Mouse (Mus musculus) hindbrain, embryonic 13.5 days (tissue): Measurements from ENCODE around the gene Hyls1. TPM values are rescaled to one million over a fixed set of nuclear protein-coding genes. Genes with fewer than 3 reads are reported as not detected.
"Not testable (repeated sequence)": the region's sequence is repeated elsewhere in the genome, so short reads cannot be mapped to it uniquely, and the experiment has no call there.

ENCODE experiments used
- ATAC-seq: fragments of 200-750 bp; cut with Nextera tagmentation; 2 replicates; pipeline ENCODE4 v1.8.0; 2017; ENCODE audit warnings: moderate TSS enrichment; ENCODE audit not compliant: low FRiP score
- H3K27ac ChIP-seq: fragments of 300-500 bp; sonication (generic); 2 replicates; pipeline ENCODE4 v1.5.1; 2015; ENCODE audit warnings: inconsistent platforms, mild to moderate bottlenecking, moderate library complexity
- H3K27me3 ChIP-seq: fragments of 300-500 bp; sonication (generic); 2 replicates; pipeline ENCODE4 v1.6.1; 2015; ENCODE audit warnings: mild to moderate bottlenecking, inconsistent platforms
- H3K36me3 ChIP-seq: fragments of 300-500 bp; sonication (generic); 2 replicates; pipeline ENCODE4 v1.6.1; 2015; ENCODE audit warnings: mild to moderate bottlenecking, inconsistent platforms
- H3K4me1 ChIP-seq: fragments of 300-500 bp; sonication (generic); replicated peaks from 2 replicates; pipeline ENCODE4 v1.6.1; 2015; ENCODE audit warnings: inconsistent platforms
- H3K4me2 ChIP-seq: fragments of 300-500 bp; sonication (generic); 2 replicates; pipeline ENCODE4 v1.6.1; 2015; ENCODE audit warnings: inconsistent platforms, mild to moderate bottlenecking, moderate library complexity
- H3K4me3 ChIP-seq: fragments of 300-500 bp; sonication (generic); 2 replicates; pipeline ENCODE4 v1.5.1; 2015; ENCODE audit warnings: mild to moderate bottlenecking, inconsistent platforms
- H3K9ac ChIP-seq: fragments of 300-500 bp; sonication (generic); 2 replicates; pipeline ENCODE4 v1.6.1; 2015; ENCODE audit warnings: mild to moderate bottlenecking, inconsistent platforms
- H3K9me3 ChIP-seq: fragments of 300-500 bp; sonication (generic); 2 replicates; pipeline ENCODE4 v1.6.1; 2016; ENCODE audit warnings: inconsistent platforms
- WGBS: fragments of 180-500 bp; shearing (Covaris S2); methylation state at CpG from one replicate; pipeline ENCODE4 v1.1.7; 2015; 5-methylcytosine and 5-hydroxymethylcytosine counted together
- polyA plus RNA-seq: library from polyadenylated mRNA; unstranded; fragments of >200 nt; fragmentation: Nextera tagmentation; extraction: Ambion mirVana; gene quantifications from 2 replicates; pipeline ENCODE4 v1.2.1, GENCODE M21; 2015

The Hyls1 gene
- polyA plus RNA-seq = 19.7 and 21.3 TPM in 2 replicates

DNA sequence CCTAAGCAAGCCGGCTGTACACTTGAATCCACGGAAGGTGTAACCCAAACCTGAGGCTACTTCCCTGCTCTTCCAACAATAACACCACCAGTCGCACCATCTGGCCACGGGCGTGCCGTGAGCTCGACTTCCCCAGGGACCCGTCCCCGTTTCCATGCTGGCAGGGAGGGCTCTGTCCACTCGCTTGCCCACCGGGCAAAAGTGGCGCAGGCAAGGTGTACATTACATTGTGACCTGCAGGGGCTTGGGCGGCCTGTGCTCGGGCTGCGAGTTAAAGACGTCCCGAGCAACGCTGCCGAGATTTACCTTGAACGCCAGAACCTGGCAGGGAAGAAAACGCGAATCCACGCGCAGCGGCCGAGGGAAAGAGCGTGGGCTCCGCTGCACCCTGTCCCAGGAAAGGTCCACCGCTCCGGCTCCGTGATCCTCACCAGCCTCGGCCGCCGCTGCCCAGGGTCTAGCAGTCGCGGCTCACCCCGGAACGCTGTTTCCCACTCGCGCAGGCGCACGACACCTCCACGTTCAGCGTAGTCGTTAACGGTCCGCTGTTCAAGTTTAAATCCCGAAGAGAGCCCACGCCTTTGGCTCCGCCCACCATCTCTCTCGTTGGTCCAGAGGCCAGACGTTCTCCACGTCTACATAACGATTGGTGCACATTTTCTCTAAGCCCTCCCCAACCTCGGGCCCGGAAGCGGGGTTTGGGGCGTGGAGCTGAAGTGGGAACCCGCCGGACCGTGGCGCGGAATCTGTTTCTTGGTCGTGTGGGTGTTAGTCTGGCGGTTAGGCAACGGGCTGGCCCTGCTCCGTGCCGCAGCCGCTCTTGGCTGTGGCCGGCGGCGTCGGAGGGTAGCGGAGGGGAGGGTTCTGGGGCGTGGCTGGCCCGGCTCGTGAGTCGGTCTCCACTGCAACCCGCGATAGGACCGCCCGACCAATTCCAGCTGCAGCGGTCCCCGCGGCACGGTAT, at the start of gene Hyls1, which contains the start of gene Pate2:
TSS of gene Hyls1 (minus strand) at position 828 of the 964 bp plus-strand sequence.
TSS of gene Pate2 (plus strand) at position 714 of the 964 bp plus-strand sequence.
- peaks cover 21% of the 10 kb centered on the region for H3K36me3 ChIP-seq
- WGBS = under 1% methylated on average over 86 of the region's 86 CpGs
- H3K27ac ChIP-seq = peak within 1 kb of the TSS; percentile 94
- peak within 1 kb of the TSS; percentile 77 for H3K4me3 ChIP-seq
- H3K4me1 ChIP-seq = peaks cover 21% of the 10 kb centered on the region
- peak within 1 kb of the TSS; percentile 87 for H3K9ac ChIP-seq
- peak; percentile 99 for ATAC-seq
- peaks cover 18% of the 10 kb centered on the region for H3K27me3 ChIP-seq
- H3K9me3 ChIP-seq = no peaks in the 10 kb centered on the region
- peak within 1 kb of the TSS; percentile 75 for H3K4me2 ChIP-seq

DNA sequence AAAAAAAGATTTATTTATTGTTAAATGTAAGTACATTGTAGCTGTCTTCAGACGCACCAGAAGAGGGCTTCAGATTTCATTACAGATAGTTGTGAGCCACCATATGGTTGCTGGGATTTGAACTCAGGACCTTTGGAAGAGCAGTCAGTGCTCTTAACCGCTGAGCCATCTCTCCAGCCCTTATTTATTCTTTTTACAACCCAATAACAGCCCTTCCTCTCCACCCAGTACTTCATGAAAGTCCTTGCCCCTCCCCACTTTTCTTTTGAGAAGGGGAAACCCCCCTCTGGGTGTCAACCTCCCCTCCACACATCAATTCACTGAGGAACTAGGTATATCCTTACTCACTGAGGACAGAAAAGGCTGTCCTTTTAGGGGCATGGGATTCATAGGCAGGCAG, 46.6 kb upstream of the Hyls1 start:
- ATAC-seq = not testable (repeated sequence)

DNA sequence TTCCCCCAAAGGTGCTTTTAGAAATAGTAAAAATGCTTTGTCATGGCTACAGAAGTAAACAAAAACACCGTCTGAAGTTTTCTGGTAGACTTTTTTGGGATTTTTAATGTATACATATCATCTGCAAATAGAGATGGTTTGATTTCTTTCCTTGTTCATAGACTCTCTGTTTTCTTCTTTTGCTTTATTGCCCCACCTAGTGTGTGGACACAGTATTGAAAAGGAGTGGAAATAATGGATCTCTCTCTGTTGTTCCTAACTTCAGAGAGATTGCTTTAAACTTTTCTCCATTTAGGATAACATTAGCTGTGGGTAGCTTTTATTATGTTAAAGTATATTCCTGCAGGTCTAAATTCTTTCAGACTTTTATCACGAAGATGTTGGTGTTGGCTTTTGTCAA, 43.8 kb upstream of the Hyls1 start:
- WGBS = 31% methylated on average over 2 of the region's 2 CpGs

More for the DNA sequence above, 46.6 kb upstream of the Hyls1 start:
- H3K4me3 ChIP-seq, H3K9me3 ChIP-seq, H3K4me1 ChIP-seq, H3K27me3 ChIP-seq, H3K9ac ChIP-seq, H3K27ac ChIP-seq, H3K4me2 ChIP-seq, H3K36me3 ChIP-seq: not testable (repeated sequence)
- 77% methylated on average over 2 of the region's 2 CpGs for WGBS

DNA sequence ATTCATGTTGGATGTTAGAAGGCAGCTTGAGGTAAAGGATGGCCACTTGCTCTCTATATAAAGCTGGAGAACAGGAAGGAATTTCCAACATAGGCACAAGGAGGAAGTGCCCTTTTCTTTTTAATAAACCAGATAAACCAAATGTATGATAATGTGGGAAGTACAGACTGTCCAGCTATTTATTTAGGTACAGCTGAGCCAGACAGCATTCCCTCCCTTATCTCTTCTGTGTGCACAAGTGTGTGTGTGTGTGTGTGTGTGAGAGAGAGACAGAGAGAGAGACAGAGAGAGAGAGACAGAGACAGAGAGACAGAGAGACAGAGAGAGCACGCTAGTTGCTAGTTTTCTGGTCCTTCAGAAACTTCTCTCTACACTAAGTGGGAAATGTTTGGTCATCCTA, 41.6 kb upstream of the Hyls1 start, which contains the start of gene Pate4:
TSS of gene Pate4 (minus strand) at position 101 of the 400 bp plus-strand sequence.
- Histone ChIP-seq H3K27ac (no peak within 1 kb of the TSS), H3K27me3 (no peaks in the 10 kb centered on the region), H3K36me3 (no peaks in the 10 kb centered on the region), H3K4me3 (no peak within 1 kb of the TSS), H3K9me3 (no peaks in the 10 kb centered on the region), H3K4me2 (no peak within 1 kb of the TSS), H3K9ac (no peak within 1 kb of the TSS), H3K4me1 (no peaks in the 10 kb centered on the region)
- no peak for ATAC-seq
- WGBS = 83% methylated on average over 1 of the region's 1 CpGs

More for the DNA sequence above, 43.8 kb upstream of the Hyls1 start:
- no peaks in the 10 kb centered on the region for H3K27me3 ChIP-seq
- H3K4me2 ChIP-seq = no peak overlapping the region
- no peaks in the 10 kb centered on the region for H3K4me1 ChIP-seq
- no peak overlapping the region for H3K27ac ChIP-seq
- no peak overlapping the region for H3K4me3 ChIP-seq
- no peaks in the 10 kb centered on the region for H3K36me3 ChIP-seq
- no peak overlapping the region for H3K9ac ChIP-seq
- no peak for ATAC-seq
- H3K9me3 ChIP-seq = no peaks in the 10 kb centered on the region

DNA sequence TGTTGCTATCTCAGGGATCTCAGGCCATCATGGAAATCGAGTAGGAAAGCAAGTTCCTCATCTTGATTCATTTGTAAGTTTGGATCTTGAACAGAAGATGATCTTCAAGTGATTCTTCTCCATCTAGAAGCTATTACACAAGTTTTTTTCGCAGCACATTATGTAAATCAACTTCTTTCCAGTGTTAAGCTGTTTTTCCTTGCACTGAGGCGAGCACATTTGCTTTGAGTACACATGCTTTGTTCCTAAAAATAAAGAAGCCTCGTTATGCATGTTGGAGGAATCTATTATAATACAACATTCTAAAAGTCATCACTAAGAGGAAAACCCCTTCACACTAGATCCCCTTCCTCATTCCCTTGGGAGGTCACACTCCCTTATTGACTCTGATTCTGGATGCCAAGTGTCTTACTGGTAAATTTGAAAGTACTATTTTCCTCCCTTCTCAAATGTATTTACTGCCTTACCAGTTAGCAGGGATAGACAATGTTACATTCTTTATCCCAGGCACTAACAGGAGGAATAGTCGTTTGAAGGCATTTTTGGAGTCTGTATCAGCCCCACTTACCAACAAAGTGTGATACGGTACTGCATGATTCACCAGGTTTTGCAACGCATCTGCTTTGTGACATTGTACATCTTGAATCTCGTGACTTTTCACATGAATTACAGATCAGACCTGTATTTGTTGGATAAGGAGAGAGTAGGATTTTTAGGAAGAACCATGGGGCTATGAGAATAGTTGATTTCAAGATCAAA, 37.6 kb upstream of the Hyls1 start:
- no peak for ATAC-seq
- Histone ChIP-seq H3K4me1 (no peaks in the 10 kb centered on the region), H3K4me3 (no peak overlapping the region), H3K4me2 (no peak overlapping the region), H3K9me3 (no peaks in the 10 kb centered on the region), H3K27me3 (no peaks in the 10 kb centered on the region), H3K9ac (no peak overlapping the region), H3K27ac (no peak overlapping the region), H3K36me3 (no peaks in the 10 kb centered on the region)
- 72% methylated on average over 8 of the region's 8 CpGs for WGBS

DNA sequence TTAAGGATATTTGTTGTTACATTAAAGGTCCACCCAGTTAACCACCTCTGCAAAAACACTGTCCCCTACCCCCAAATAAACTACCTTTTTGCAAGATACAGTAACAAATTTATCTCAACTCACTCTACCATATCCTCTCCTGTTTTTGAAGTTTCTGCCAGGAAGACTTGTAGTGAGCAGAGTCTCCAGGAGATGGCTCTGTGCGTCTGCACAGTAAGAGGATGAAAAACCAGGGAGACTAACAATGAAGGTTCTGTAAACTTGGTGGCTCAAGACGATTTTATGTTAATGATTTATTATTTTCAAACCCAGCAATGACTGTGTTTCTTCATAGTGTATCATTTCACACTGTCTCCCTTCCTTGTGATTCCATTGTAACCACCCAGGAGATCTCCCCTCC, 22.7 kb upstream of the Hyls1 start:
- no peak for ATAC-seq
- WGBS = 16% methylated on average over 2 of the region's 2 CpGs
- H3K4me1 ChIP-seq = no peaks in the 10 kb centered on the region
- H3K36me3 ChIP-seq = no peaks in the 10 kb centered on the region
- no peaks in the 10 kb centered on the region for H3K9me3 ChIP-seq
- H3K27ac ChIP-seq = no peak overlapping the region
- no peaks in the 10 kb centered on the region for H3K27me3 ChIP-seq
- no peak overlapping the region for H3K4me3 ChIP-seq
- H3K4me2 ChIP-seq = no peak overlapping the region
- H3K9ac ChIP-seq = no peak overlapping the region

DNA sequence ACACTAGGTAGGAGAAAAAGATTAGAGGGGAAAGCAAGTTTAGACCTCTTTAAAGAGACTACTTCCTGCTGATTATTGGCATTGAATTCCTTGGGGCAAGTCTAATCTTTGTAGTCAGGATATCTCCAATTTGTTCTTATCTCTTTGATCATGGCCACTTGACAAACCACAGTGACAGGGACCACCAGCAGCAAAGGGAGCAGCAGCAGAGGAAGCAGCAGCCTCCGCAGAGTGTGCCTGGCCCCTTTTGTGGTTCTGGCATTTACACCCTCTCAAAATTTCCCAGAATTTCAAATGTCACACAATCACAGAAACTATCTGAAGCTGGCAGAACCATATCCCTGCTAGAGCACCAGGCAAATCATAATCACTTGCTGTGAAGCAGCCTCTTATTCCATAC, 17.5 kb upstream of the Hyls1 start:
- H3K4me1 ChIP-seq = no peaks in the 10 kb centered on the region
- 79% methylated on average over 1 of the region's 1 CpGs for WGBS
- H3K4me3 ChIP-seq = no peak overlapping the region
- H3K9ac ChIP-seq = no peak overlapping the region
- H3K9me3 ChIP-seq = no peaks in the 10 kb centered on the region
- H3K27me3 ChIP-seq = no peaks in the 10 kb centered on the region
- ATAC-seq = no peak
- no peaks in the 10 kb centered on the region for H3K36me3 ChIP-seq
- no peak overlapping the region for H3K27ac ChIP-seq
- no peak overlapping the region for H3K4me2 ChIP-seq

DNA sequence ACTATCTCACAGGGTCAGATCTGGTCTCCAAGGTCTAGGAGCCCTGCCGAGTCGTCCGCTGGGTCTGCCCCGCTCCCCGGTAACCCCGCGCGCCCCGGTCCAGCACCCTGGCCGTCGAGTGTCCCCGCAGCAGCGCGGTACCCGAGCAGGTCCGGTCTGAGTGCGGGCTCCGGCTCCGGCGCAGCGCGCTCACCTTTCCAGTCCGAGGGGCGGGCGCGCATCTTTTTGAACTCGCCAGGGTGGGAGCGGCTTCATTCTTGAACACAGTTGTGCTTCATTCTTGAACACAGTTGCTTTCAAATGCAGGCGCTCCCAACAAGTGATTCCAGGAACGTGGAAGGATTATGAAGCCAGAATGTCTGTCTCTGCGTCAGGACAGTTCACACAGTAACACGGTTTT, 4.2 kb upstream of the Hyls1 start:
- no peak for ATAC-seq
- H3K27me3 ChIP-seq = peaks cover 21% of the 10 kb centered on the region
- H3K36me3 ChIP-seq = no peaks in the 10 kb centered on the region
- peaks cover 10% of the 10 kb centered on the region for H3K4me1 ChIP-seq
- peak overlapping the region; percentile 60; the same call in 1 of the 2 replicates for H3K9ac ChIP-seq
- H3K9me3 ChIP-seq = no peaks in the 10 kb centered on the region
- H3K4me3 ChIP-seq = peak overlapping the region; percentile 39
- H3K4me2 ChIP-seq = peak overlapping the region; percentile 57
- WGBS = 4% methylated on average over 32 of the region's 32 CpGs
- H3K27ac ChIP-seq = no peak overlapping the region

DNA sequence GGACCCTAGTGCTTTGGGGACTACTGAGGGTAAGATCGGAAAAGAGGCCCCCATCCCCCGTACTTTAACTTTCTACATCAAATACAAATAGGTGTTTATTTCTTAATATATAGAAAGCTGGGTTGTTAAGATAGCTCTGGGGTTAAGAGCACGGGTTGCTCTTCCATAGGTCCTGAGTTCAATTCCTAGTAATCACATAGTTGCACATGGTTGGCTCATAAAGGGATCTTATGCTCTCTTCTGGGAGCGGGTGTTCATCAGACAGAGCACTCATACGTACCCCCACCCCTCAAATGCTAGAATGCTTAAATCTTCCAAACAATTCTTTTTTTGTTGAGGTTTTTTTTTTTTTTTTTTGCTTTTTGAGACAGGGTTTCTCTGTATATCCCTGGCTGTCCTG, 465 bp upstream of the Hyls1 start:
- Histone ChIP-seq H3K4me3 (peak overlapping the region; percentile 77), H3K27me3 (peaks cover 21% of the 10 kb centered on the region), H3K4me1 (peaks cover 21% of the 10 kb centered on the region), H3K4me2 (peak overlapping the region; percentile 54), H3K9ac (peak overlapping the region; percentile 87), H3K36me3 (peaks cover 13% of the 10 kb centered on the region), H3K9me3 (no peaks in the 10 kb centered on the region), H3K27ac (peak overlapping the region; percentile 94; the same call in 1 of the 2 replicates)
- ATAC-seq = peak; percentile 18
- 8% methylated on average over 5 of the region's 5 CpGs for WGBS

DNA sequence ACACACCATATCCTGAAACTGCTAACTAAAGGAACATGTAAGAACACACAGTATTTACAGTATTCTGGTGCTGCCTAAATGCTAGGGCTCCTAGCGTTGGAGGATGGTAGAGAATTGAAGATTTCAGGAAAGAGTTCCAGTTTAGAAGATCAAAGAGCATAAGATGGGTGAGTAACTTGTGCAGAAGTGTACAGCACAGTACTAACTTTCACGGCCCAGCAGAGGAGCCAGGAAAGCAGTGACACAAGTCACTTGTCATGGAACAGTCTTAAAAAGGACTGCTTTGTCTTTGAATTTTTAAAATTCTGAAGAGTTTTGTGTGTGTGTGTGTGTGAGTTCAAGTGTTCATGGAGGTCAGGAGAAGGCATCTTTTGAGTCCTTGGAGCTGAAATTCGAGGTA, 2.2 kb downstream of the Hyls1 start:
- Histone ChIP-seq H3K9ac (no peak overlapping the region), H3K4me3 (no peak overlapping the region), H3K27ac (no peak overlapping the region), H3K9me3 (no peaks in the 10 kb centered on the region), H3K4me1 (peaks cover 16% of the 10 kb centered on the region), H3K4me2 (no peak overlapping the region), H3K36me3 (peaks cover 25% of the 10 kb centered on the region), H3K27me3 (peaks cover 5% of the 10 kb centered on the region; the same call in 1 of the 2 replicates)
- 83% methylated on average over 3 of the region's 3 CpGs for WGBS
- no peak for ATAC-seq

DNA sequence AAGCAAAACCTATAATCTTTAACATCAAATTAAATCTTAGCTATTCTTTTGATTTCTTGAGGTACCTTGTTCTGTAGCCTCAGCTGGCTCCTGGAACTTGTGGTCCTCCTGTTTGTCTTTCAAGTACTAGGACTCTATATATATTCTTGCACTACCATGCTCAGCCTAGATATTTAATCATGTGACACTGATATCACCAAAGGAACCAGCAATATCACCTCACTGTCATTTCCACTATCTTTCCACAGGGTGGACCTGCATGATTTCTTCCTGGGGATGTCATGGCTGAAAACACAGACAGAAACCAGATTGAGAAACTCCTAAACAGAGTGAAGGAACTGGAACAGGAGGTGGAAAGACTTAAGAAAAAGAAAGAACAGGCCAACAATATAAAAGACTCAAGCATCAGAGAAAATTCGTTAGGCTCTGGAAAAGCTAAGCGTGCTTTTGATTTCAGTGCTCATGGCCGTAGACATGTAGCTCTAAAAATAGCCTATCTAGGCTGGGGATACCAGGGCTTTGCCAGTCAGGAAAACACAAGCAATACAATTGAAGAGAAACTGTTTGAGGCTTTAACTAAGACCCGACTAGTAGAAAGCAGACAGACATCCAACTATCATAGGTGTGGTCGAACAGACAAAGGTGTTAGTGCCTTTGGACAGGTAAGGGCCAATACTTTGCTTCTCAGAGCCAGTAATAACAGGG, 5.5 kb downstream of the Hyls1 start:
- Histone ChIP-seq H3K4me2 (no peak overlapping the region), H3K9me3 (no peaks in the 10 kb centered on the region), H3K27me3 (no peaks in the 10 kb centered on the region), H3K9ac (no peak overlapping the region), H3K4me1 (peaks cover 23% of the 10 kb centered on the region), H3K4me3 (no peak overlapping the region), H3K36me3 (peaks cover 38% of the 10 kb centered on the region), H3K27ac (no peak overlapping the region)
- ATAC-seq = no peak
- WGBS = 92% methylated on average over 5 of the region's 5 CpGs

DNA sequence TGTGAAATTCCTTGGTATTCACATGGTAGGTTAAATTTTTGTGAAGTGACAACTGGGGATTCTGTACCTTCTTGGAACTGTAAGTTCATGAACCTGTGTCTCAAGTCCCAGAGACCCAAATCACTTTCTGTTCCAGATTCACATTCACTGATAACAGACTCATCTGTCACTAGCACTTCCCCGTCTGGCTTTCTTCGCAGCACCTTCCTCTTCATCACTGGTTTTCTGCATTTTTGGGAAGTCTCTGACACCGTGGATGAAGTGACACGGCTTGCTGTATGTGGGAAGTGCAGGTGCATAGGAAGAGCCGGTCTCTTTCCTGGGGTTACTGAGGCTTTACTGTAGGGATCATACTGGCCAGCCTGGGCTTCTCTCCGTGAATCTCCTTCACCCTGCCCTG, 8.6 kb downstream of the Hyls1 start:
- no peak overlapping the region for H3K4me2 ChIP-seq
- WGBS = 94% methylated on average over 6 of the region's 6 CpGs
- H3K27me3 ChIP-seq = peaks cover 8% of the 10 kb centered on the region
- ATAC-seq = no peak
- H3K4me1 ChIP-seq = peaks cover 29% of the 10 kb centered on the region
- no peak overlapping the region for H3K4me3 ChIP-seq
- H3K27ac ChIP-seq = no peak overlapping the region
- H3K9me3 ChIP-seq = no peaks in the 10 kb centered on the region
- no peak overlapping the region for H3K9ac ChIP-seq
- peaks cover 29% of the 10 kb centered on the region for H3K36me3 ChIP-seq
